Mouse (Mus musculus) lung, embryonic 14.5 days (tissue): ENCODE results near the gene Retsat. TPM values are rescaled to one million over a fixed set of nuclear protein-coding genes. Genes with fewer than 3 reads are reported as not detected.
A peak's percentile ranks its signal among the peaks of the same experiment; 100 is the strongest.

Experiments
- ATAC-seq: fragments of 200-750 bp; cut with Nextera tagmentation; 2 replicates; pipeline ENCODE4 v1.8.0; 2017; ENCODE audit warnings: mild to moderate bottlenecking, moderate TSS enrichment, moderate library complexity; ENCODE audit not compliant: insufficient read depth
- DNase-seq: peaks from one replicate; pipeline ENCODE4 v3.0.0-alpha.2; 2015
- H3K27ac ChIP-seq: fragments of 300-500 bp; sonication (generic); 2 replicates; pipeline ENCODE4 v1.5.1; 2014; ENCODE audit warnings: low read depth, mild to moderate bottlenecking, moderate library complexity
- H3K27me3 ChIP-seq: fragments of 300-500 bp; sonication (generic); 2 replicates; pipeline ENCODE4 v1.6.1; 2014; ENCODE audit warnings: low read length, control low read depth; ENCODE audit not compliant: insufficient read depth
- H3K36me3 ChIP-seq: fragments of 300-500 bp; sonication (generic); 2 replicates; pipeline ENCODE4 v1.6.1; 2014; ENCODE audit warnings: control low read depth; ENCODE audit not compliant: insufficient read depth
- H3K4me1 ChIP-seq: fragments of 300-500 bp; sonication (generic); 2 replicates; pipeline ENCODE4 v1.6.1; 2014; ENCODE audit warnings: antibody characterized with exemption, control low read depth; ENCODE audit not compliant: insufficient read depth
- H3K4me2 ChIP-seq: fragments of 300-500 bp; sonication (generic); 2 replicates; pipeline ENCODE4 v1.6.1; 2014; ENCODE audit warnings: mild to moderate bottlenecking
- H3K4me3 ChIP-seq: fragments of 300-500 bp; sonication (generic); 2 replicates; pipeline ENCODE4 v1.5.1; 2014; ENCODE audit warnings: low read depth, low read length
- H3K9ac ChIP-seq: fragments of 300-500 bp; sonication (generic); 2 replicates; pipeline ENCODE4 v1.6.1; 2014
- H3K9me3 ChIP-seq: fragments of 300-500 bp; sonication (generic); 2 replicates; pipeline ENCODE4 v1.6.1; 2016; ENCODE audit warnings: low read depth, low read length, control low read depth
- CTCF ChIP-seq: IDR thresholded peaks from 2 replicates; pipeline ENCODE4 v1.5.1; 2016; ENCODE audit warnings: antibody characterized with exemption, low read depth
- WGBS: fragments of 180-500 bp; shearing (Covaris S2); extraction: QIAGEN DNeasy Blood & Tissue Kit; methylation state at CpG from one replicate; pipeline ENCODE4 v1.1.7; 2014; 5-methylcytosine and 5-hydroxymethylcytosine counted together
- polyA plus RNA-seq: library from polyadenylated mRNA; unstranded; fragments of >200 nt; fragmentation: Nextera tagmentation; extraction: Ambion mirVana; gene quantifications from 2 replicates; pipeline ENCODE4 v1.2.1, GENCODE M21; 2014

Gene Retsat
- polyA plus RNA-seq, 1 experiment from 2014 or later, result 18.4 TPM

- Histone ChIP-seq H3K9ac (no peak overlapping the region), H3K4me1 (peaks cover 19% of the 10 kb centered on the region), H3K4me3 (no peak overlapping the region), H3K4me2 (no peak overlapping the region), H3K27me3 (no peaks in the 10 kb centered on the region), H3K27ac (peak overlapping the region; percentile 32; the same call in 1 of the 2 replicates), H3K9me3 (no peaks in the 10 kb centered on the region), H3K36me3 (peaks cover 5% of the 10 kb centered on the region; the same call in 1 of the 2 replicates)
- peak; percentile 28; the same call in 1 of the 2 replicates for TF ChIP-seq CTCF
- peak; percentile 18; the same call in 1 of the 2 replicates for ATAC-seq
- peak; percentile 73 for DNase-seq
- 46% methylated on average over 10 of the region's 10 CpGs for WGBS
These were observed 52.1 kb downstream of the Retsat start for GRCm38 (mm10) chr6:72650338-72650851.

DNA sequence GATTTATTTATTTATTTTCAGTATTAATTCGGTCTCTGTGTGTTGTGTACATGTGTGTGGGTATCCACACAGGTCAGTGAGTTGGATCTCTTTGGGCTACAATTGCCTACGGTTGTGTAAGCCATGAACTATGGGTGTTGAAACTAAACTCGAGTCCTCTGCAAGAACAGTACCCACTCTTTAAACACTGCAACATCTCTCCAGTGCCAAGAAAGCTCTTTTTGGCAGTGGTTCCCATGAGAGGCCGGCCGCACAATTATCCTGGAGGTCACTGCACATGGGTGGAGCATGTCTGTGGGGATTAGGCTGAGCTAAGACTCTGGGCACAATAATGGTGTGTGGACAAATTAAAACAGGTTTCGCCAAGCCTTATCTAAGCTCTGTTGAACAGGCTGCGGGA, 55.1 kb downstream of the Retsat start:
- peak; percentile 77 for DNase-seq
- H3K27ac ChIP-seq, result peak overlapping the region; percentile 63
- WGBS, result 43% methylated on average over 7 of the region's 7 CpGs
- H3K4me3 ChIP-seq, result no peak overlapping the region
- ATAC-seq, result 0 out of 2 replicates have a peak, but pooled peaks have one; percentile 5
- H3K9ac ChIP-seq, result no peak overlapping the region
- H3K36me3 ChIP-seq, result no peaks in the 10 kb centered on the region
- H3K27me3 ChIP-seq, result no peaks in the 10 kb centered on the region
- no peak overlapping the region for H3K4me2 ChIP-seq
- H3K4me1 ChIP-seq, result peaks cover 32% of the 10 kb centered on the region
- no peak for TF ChIP-seq CTCF
- H3K9me3 ChIP-seq, result no peaks in the 10 kb centered on the region

DNA sequence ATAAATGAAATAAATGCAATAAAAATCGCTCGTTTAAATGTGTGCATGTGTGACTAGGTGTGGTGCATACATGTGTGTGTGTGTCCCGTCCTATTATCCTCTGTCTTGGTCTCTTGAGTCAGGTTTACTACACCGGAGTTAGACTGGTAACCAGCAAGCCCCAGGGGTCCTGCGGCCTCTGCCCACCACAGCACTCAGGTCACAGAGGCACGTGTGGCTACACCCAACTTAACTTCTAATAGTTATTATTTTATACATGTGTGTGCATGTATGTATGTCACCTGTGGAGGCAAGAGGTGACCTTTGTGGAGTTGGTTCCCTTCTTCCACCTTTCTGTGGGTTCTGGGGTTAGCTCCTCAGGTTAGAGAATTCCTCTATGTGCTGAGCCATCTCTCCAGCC, 56.1 kb downstream of the Retsat start:
- H3K4me1 ChIP-seq, result peaks cover 32% of the 10 kb centered on the region
- peak overlapping the region; percentile 19 for H3K27ac ChIP-seq
- TF ChIP-seq CTCF, result no peak
- no peak for ATAC-seq
- no peak overlapping the region for H3K4me2 ChIP-seq
- WGBS, result 91% methylated on average over 6 of the region's 6 CpGs
- DNase-seq, result no peak
- H3K36me3 ChIP-seq, result no peaks in the 10 kb centered on the region
- no peak overlapping the region for H3K4me3 ChIP-seq
- H3K9me3 ChIP-seq, result no peaks in the 10 kb centered on the region
- H3K9ac ChIP-seq, result no peak overlapping the region
- no peaks in the 10 kb centered on the region for H3K27me3 ChIP-seq

- ATAC-seq, result peak; percentile 90
These were observed 57.2 kb downstream of the Retsat start for GRCm38 (mm10) chr6:72655309-72656052.

DNA sequence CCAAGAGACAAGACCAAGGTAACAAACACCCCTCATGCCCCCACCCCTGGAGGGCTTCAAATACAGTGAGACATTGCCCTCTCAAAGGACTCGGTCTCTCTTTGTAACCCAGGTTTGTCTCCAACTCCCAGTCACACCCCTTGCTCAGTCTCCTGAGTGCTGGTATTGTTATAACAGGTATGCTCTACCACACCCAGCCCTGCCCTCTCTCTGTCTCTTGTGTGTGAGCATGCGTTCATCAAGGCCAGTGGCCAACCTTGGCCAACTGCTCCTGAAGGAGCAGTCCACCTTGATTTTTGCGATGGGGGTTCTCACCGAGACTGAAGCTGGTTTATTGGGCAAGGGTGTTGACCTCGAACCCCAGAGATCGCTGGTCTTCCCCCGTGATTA, 57.8 kb downstream of the Retsat start:
- 84% methylated on average over 7 of the region's 7 CpGs for WGBS
- H3K4me2 ChIP-seq, result peak overlapping the region; percentile 50
- H3K9ac ChIP-seq, result no peak overlapping the region
- no peaks in the 10 kb centered on the region for H3K27me3 ChIP-seq
- peak overlapping the region; percentile 87 for H3K27ac ChIP-seq
- H3K9me3 ChIP-seq, result no peaks in the 10 kb centered on the region
- ATAC-seq (no peak), DNase-seq (no peak)
- no peaks in the 10 kb centered on the region for H3K36me3 ChIP-seq
- TF ChIP-seq CTCF, result no peak
- H3K4me3 ChIP-seq, result no peak overlapping the region
- H3K4me1 ChIP-seq, result peaks cover 48% of the 10 kb centered on the region

More at GRCm38 (mm10) chr6:72655309-72656052, 57.2 kb downstream of the Retsat start:
- 20% methylated on average over 20 of the region's 20 CpGs for WGBS
- peak; percentile 96 for DNase-seq
- no peaks in the 10 kb centered on the region for H3K9me3 ChIP-seq
- H3K9ac ChIP-seq, result 0 out of 2 replicates have a peak overlapping the region, but pooled peaks have one; percentile 2
- H3K36me3 ChIP-seq, result no peaks in the 10 kb centered on the region
- peaks cover 42% of the 10 kb centered on the region for H3K4me1 ChIP-seq
- peak overlapping the region; percentile 87 for H3K27ac ChIP-seq
- no peak for TF ChIP-seq CTCF
- H3K4me2 ChIP-seq, result peak overlapping the region; percentile 50
- H3K27me3 ChIP-seq, result no peaks in the 10 kb centered on the region
- H3K4me3 ChIP-seq, result peak overlapping the region; percentile 17; the same call in 1 of the 2 replicates

- H3K9ac ChIP-seq, result no peak overlapping the region
- no peak overlapping the region for H3K4me2 ChIP-seq
- H3K36me3 ChIP-seq, result no peaks in the 10 kb centered on the region
- H3K4me1 ChIP-seq, result peaks cover 51% of the 10 kb centered on the region
- TF ChIP-seq CTCF, result peak; percentile 67
- no peak overlapping the region for H3K27ac ChIP-seq
- H3K9me3 ChIP-seq, result no peaks in the 10 kb centered on the region
- 58% methylated on average over 3 of the region's 3 CpGs for WGBS
- ATAC-seq (no peak), DNase-seq (peak; percentile 73)
- H3K27me3 ChIP-seq, result no peaks in the 10 kb centered on the region
- no peak overlapping the region for H3K4me3 ChIP-seq
These were observed 59.7 kb downstream of the Retsat start for GRCm38 (mm10) chr6:72658006-72658405.

Other genes with a start within 250 kb of the Retsat start
- gene Tmem150a, start 243.0 kb upstream of the Retsat start, polyA plus RNA-seq, result 10.3 and 10.4 TPM in 2 replicates
- 105 and 116 TPM in 2 replicates for gene Rnf181, start 231.5 kb upstream of the Retsat start, polyA plus RNA-seq
- gene Vamp5, start 218.0 kb upstream of the Retsat start, polyA plus RNA-seq, result 31.0 and 31.2 TPM in 2 replicates
- gene Vamp8, start 207.8 kb upstream of the Retsat start, polyA plus RNA-seq, result 132 and 137 TPM in 2 replicates
- 22.3 and 23.4 TPM in 2 replicates for gene Ggcx, start 184.2 kb upstream of the Retsat start, polyA plus RNA-seq
- gene Mat2a, start 158.9 kb upstream of the Retsat start, polyA plus RNA-seq, result 400 and 402 TPM in 2 replicates
- gene Sh2d6, start 76.8 kb upstream of the Retsat start, polyA plus RNA-seq, result not detected in 2 replicates
- gene Capg, start 54.1 kb upstream of the Retsat start, polyA plus RNA-seq, result 40.5 and 45.9 TPM in 2 replicates
- 15.9 and 16.2 TPM in 2 replicates for gene Elmod3, start 62 bp upstream of the Retsat start, polyA plus RNA-seq
- gene Tgoln1, start 18.5 kb downstream of the Retsat start, polyA plus RNA-seq, result 40.4 and 43.2 TPM in 2 replicates
- 38.3 and 41.1 TPM in 2 replicates for gene Tcf7l1, start 190.8 kb downstream of the Retsat start, polyA plus RNA-seq